Mouse (Mus musculus): ENCODE measurements around the gene Pth2.

DNA sequence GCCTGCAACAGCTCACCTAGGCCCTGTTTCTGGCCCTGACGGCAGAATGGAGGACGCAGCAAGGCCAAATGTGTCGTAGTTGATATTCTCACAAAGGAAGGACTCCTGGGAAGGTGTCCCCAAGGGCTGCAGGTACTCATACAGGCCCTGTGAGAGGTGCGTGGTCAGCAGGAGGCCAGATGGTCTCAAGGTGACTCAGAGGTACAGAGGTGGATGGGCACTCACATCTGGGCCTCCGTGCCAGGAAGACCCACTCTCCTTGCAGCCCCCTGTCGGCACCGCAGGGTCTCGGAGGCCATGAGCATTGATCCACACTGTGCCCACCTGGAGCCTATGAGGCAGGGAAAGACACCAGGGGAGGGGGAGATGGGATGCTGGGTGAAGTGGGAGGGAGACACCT lies 35.3 kb upstream of the Pth2 start:
- TF ChIP-seq CTCF (IDR thresholded peaks at IDR 0.05) (no peak), POLR2A (IDR thresholded peaks at IDR 0.05; ENCODE audit: insufficient read depth, low read depth, low read length) (no peak), EP300 (IDR thresholded peaks at IDR 0.05; ENCODE audit: insufficient read depth, low read depth, low read length) (no peak)

All from heart, adult 2 months (tissue).